Mouse (Mus musculus): ENCODE data around the gene Pes1. TPM values are rescaled to one million over a fixed set of nuclear protein-coding genes. Genes with fewer than 3 reads are reported as not detected.

The Pes1 gene
- 55.2 and 61.5 TPM in 2 replicates for polyA plus RNA-seq (2014; fragmentation: Nextera tagmentation; extraction: Ambion mirVana)

DNA sequence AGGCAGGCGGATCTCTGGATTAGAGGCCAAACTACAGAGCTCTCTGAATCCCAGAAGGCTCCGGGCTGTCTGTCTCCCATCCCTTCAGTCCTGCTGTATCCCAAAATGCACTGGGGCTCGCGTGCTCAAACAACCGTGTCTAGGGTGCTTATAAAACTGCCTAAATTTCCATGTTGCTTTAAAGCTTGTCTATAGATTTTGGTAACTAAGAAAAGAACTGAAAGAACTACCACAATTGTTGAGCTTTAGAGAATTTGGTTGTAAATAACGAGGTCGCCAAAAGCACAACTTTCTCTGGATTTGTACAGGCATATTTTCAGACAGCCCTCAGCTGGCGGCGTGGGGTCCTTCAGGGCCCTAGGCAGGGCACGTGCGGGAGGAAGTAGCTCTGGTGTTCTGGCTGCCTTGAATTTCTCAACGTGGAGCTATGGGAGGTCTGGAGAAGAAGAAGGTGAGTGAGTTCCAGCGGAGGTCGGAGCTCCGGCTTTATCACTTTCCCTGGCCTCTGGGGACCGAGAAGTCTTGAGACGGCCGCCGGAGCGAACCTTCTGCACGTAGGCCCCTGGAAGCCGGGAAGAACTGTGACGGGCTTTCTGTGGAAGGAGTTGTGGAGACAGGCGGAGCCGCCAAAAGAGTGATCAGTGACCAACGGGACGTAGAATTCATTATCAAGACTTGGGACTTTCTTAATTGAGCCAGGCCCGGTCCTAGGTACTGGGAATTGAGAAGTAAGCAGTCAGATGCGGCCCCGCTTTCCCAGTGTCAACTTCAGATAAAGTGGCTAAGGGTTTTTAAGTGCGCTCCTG is at the start of gene Pes1:
Gene Pes1 (plus strand): TSS at position 366 of the 806 bp plus-strand sequence.
- Histone ChIP-seq H3K9me3 (replicated peaks; ENCODE audit: control insufficient read depth, low read length) (no peaks in the 10 kb centered on the region), H3K4me2 (ENCODE audit: low read length) (peak within 1 kb of the TSS; percentile 85), H3K27ac (ENCODE audit: low read depth, low read length) (peak within 1 kb of the TSS; percentile 58; the same call in 1 of the 2 replicates), H3K27me3 (replicated peaks; ENCODE audit: control insufficient read depth, insufficient read depth, low read length) (no peaks in the 10 kb centered on the region), H3K36me3 (ENCODE audit: control insufficient read depth, insufficient read depth, low read length) (peaks cover 10% of the 10 kb centered on the region), H3K4me3 (ENCODE audit: low read depth, low read length) (peak within 1 kb of the TSS; percentile 87), H3K9ac (ENCODE audit: low read length) (peak within 1 kb of the TSS; percentile 81), H3K4me1 (ENCODE audit: control insufficient read depth, insufficient read depth, low read length) (peaks cover 7% of the 10 kb centered on the region; the same call in 1 of the 2 replicates)
- WGBS: under 1% methylated on average over 31 of the region's 31 CpGs
- peak; percentile 96 for DNase-seq (ENCODE audit: low spot score)
- ATAC-seq: peak; percentile 98

- under 1% methylated on average over 27 of the region's 28 CpGs for WGBS
- ATAC-seq: peak; percentile 66
- no peaks in the 10 kb centered on the region for H3K27me3 ChIP-seq (replicated peaks; ENCODE audit: control insufficient read depth, insufficient read depth, low read length)
Observed at GRCm38 (mm10) chr11:3914109-3914840, 49.5 kb upstream of the Pes1 start, which contains the start of gene Slc35e4. Gene Slc35e4, minus strand, starts transcription at chr11:3914664.

DNA sequence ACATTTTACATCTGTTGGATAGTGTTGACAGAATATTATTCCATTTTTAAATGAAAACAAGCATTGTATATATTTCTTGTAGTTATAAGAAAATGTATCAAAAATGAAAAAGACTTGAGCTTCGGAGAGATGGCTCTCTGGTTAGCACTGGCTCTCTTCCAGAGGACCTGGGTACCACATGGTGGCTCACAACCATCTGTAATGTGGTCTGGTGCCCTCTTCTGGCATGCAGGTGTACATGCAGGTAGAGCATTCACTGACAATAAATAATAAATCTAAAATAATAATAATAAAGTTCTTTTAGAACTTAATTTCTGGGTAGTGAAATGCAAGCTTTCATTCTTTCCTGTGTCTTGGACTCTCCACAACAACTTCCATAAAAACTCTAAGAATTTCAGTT is 45.0 kb upstream of the Pes1 start:
- WGBS: 48% methylated on average over 1 of the region's 1 CpGs

More at GRCm38 (mm10) chr11:3914109-3914840, 49.5 kb upstream of the Pes1 start, which contains the start of gene Slc35e4:
- H3K4me3 ChIP-seq (ENCODE audit: low read depth, low read length): peak within 1 kb of the TSS; percentile 59
- H3K27ac ChIP-seq (ENCODE audit: low read depth, low read length): peak within 1 kb of the TSS; percentile 0; the same call in 1 of the 2 replicates
- DNase-seq (ENCODE audit: low spot score): peak; percentile 87
- peak within 1 kb of the TSS; percentile 96 for H3K4me2 ChIP-seq (ENCODE audit: low read length)
- no peaks in the 10 kb centered on the region for H3K9me3 ChIP-seq (replicated peaks; ENCODE audit: control insufficient read depth, low read length)
- no peaks in the 10 kb centered on the region for H3K36me3 ChIP-seq (ENCODE audit: control insufficient read depth, insufficient read depth, low read length)
- peaks cover 15% of the 10 kb centered on the region for H3K4me1 ChIP-seq (ENCODE audit: control insufficient read depth, insufficient read depth, low read length)
- H3K9ac ChIP-seq (ENCODE audit: low read length): peak within 1 kb of the TSS; percentile 73

DNA sequence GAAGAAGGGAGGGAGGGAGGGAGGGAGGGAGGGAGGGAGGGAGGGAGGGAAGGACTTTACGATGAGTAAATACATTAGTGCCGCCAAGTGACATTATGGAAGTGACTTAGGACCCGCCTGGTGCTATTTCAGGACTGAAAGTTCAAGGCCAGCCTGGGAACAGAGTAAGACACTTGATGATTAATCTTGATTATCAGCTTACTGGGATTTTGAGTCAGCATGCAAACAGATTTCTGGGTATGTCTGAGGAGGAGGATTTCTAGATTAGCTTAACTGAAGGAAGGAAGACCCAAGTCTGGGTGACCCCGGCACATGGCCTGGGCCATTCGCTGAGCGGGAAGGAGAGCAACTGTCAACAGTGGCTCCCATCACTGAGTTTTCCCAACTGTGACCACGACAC is 43.3 kb upstream of the Pes1 start:
- Histone ChIP-seq H3K9ac (ENCODE audit: low read length) (no peak overlapping the region), H3K4me1 (ENCODE audit: control insufficient read depth, insufficient read depth, low read length) (no peaks in the 10 kb centered on the region), H3K27me3 (replicated peaks; ENCODE audit: control insufficient read depth, insufficient read depth, low read length) (no peaks in the 10 kb centered on the region), H3K27ac (ENCODE audit: low read depth, low read length) (no peak overlapping the region), H3K36me3 (ENCODE audit: control insufficient read depth, insufficient read depth, low read length) (no peaks in the 10 kb centered on the region), H3K4me2 (ENCODE audit: low read length) (no peak overlapping the region), H3K9me3 (replicated peaks; ENCODE audit: control insufficient read depth, low read length) (no peaks in the 10 kb centered on the region), H3K4me3 (ENCODE audit: low read depth, low read length) (no peak overlapping the region)
- 95% methylated on average over 7 of the region's 7 CpGs for WGBS
- DNase-seq (ENCODE audit: low spot score) (no peak), ATAC-seq (no peak)

More for the DNA sequence above, 45.0 kb upstream of the Pes1 start:
- DNase-seq (ENCODE audit: low spot score): peak; percentile 51
- ATAC-seq: no peak
- Histone ChIP-seq H3K4me3 (ENCODE audit: low read depth, low read length) (no peak overlapping the region), H3K27ac (ENCODE audit: low read depth, low read length) (no peak overlapping the region), H3K4me2 (ENCODE audit: low read length) (no peak overlapping the region), H3K27me3 (replicated peaks; ENCODE audit: control insufficient read depth, insufficient read depth, low read length) (no peaks in the 10 kb centered on the region), H3K9me3 (replicated peaks; ENCODE audit: control insufficient read depth, low read length) (no peaks in the 10 kb centered on the region), H3K9ac (ENCODE audit: low read length) (no peak overlapping the region), H3K36me3 (ENCODE audit: control insufficient read depth, insufficient read depth, low read length) (no peaks in the 10 kb centered on the region), H3K4me1 (ENCODE audit: control insufficient read depth, insufficient read depth, low read length) (no peaks in the 10 kb centered on the region)

DNA sequence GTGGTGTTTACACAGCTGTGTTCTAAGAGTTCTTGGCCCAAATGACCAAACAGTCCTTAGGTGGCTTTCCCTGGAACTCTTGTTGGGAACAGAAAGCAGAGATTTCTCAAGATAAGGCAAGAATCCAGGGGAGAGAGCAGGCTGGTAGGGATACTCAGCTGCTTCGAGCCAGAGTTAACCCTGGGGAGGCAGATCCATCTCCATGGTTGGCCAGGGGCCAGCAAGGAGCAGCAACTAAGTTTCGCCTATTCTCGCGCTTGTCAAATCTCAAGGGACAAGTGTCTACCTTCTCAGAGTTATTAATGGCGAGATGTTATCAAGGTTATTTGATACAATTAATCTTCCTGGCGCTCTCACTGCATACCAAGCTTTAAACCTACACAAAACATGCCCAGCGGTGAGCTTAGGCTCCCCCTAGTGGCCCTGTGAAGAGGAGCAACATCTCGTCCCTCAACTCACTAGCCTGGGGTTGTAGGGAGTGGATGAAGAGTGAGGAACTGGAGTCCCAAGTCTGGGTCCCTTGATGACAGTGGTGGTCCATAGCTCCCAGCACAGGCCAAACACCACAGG is 42.4 kb upstream of the Pes1 start:
- Histone ChIP-seq H3K9me3 (replicated peaks; ENCODE audit: control insufficient read depth, low read length) (no peaks in the 10 kb centered on the region), H3K27ac (ENCODE audit: low read depth, low read length) (no peak overlapping the region), H3K36me3 (ENCODE audit: control insufficient read depth, insufficient read depth, low read length) (no peaks in the 10 kb centered on the region), H3K27me3 (replicated peaks; ENCODE audit: control insufficient read depth, insufficient read depth, low read length) (no peaks in the 10 kb centered on the region), H3K4me3 (ENCODE audit: low read depth, low read length) (no peak overlapping the region), H3K4me1 (ENCODE audit: control insufficient read depth, insufficient read depth, low read length) (no peaks in the 10 kb centered on the region), H3K9ac (ENCODE audit: low read length) (no peak overlapping the region), H3K4me2 (ENCODE audit: low read length) (no peak overlapping the region)
- DNase-seq (ENCODE audit: low spot score) (peak; percentile 79), ATAC-seq (peak; percentile 26; the same call in 1 of the 2 replicates)
- 32% methylated on average over 8 of the region's 8 CpGs for WGBS

DNA sequence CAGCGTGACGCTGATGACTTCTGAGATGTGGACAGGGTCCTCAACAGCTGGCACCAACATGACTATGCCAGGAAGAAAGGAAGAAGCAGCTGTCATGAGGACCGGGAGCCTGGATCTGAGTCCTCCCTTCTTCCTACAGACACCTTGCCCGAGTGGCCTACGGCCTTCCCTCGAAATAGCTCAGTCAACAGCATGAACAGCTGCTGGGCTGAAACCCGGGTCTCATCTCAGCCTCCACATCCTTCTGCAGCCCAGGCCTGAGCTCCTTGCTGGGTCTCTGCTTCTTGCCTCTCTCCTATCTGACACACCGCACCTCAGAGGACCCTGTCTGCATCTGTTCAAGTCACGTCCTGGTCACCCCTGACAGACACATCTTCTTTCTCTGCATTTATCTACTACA is 41.7 kb upstream of the Pes1 start:
- no peak overlapping the region for H3K4me3 ChIP-seq (ENCODE audit: low read depth, low read length)
- H3K36me3 ChIP-seq (ENCODE audit: control insufficient read depth, insufficient read depth, low read length): no peaks in the 10 kb centered on the region
- H3K4me1 ChIP-seq (ENCODE audit: control insufficient read depth, insufficient read depth, low read length): no peaks in the 10 kb centered on the region
- H3K27me3 ChIP-seq (replicated peaks; ENCODE audit: control insufficient read depth, insufficient read depth, low read length): no peaks in the 10 kb centered on the region
- no peak overlapping the region for H3K9ac ChIP-seq (ENCODE audit: low read length)
- WGBS: 93% methylated on average over 9 of the region's 9 CpGs
- no peak overlapping the region for H3K27ac ChIP-seq (ENCODE audit: low read depth, low read length)
- H3K4me2 ChIP-seq (ENCODE audit: low read length): no peak overlapping the region
- ATAC-seq: no peak
- DNase-seq (ENCODE audit: low spot score): no peak
- no peaks in the 10 kb centered on the region for H3K9me3 ChIP-seq (replicated peaks; ENCODE audit: control insufficient read depth, low read length)

GRCm38 (mm10) chr11:3922731-3923130 is 41.0 kb upstream of the Pes1 start:
- no peaks in the 10 kb centered on the region for H3K4me1 ChIP-seq (ENCODE audit: control insufficient read depth, insufficient read depth, low read length)
- no peak overlapping the region for H3K27ac ChIP-seq (ENCODE audit: low read depth, low read length)
- DNase-seq (ENCODE audit: low spot score): no peak
- no peaks in the 10 kb centered on the region for H3K27me3 ChIP-seq (replicated peaks; ENCODE audit: control insufficient read depth, insufficient read depth, low read length)
- H3K4me3 ChIP-seq (ENCODE audit: low read depth, low read length): no peak overlapping the region
- no peak overlapping the region for H3K9ac ChIP-seq (ENCODE audit: low read length)
- ATAC-seq: no peak
- no peaks in the 10 kb centered on the region for H3K9me3 ChIP-seq (replicated peaks; ENCODE audit: control insufficient read depth, low read length)
- H3K36me3 ChIP-seq (ENCODE audit: control insufficient read depth, insufficient read depth, low read length): no peaks in the 10 kb centered on the region
- no peak overlapping the region for H3K4me2 ChIP-seq (ENCODE audit: low read length)
- 96% methylated on average over 6 of the region's 6 CpGs for WGBS

GRCm38 (mm10) chr11:3925916-3926315 is 37.9 kb upstream of the Pes1 start:
- no peaks in the 10 kb centered on the region for H3K9me3 ChIP-seq (replicated peaks; ENCODE audit: control insufficient read depth, low read length)
- no peaks in the 10 kb centered on the region for H3K27me3 ChIP-seq (replicated peaks; ENCODE audit: control insufficient read depth, insufficient read depth, low read length)
- no peaks in the 10 kb centered on the region for H3K36me3 ChIP-seq (ENCODE audit: control insufficient read depth, insufficient read depth, low read length)
- WGBS: 90% methylated on average over 10 of the region's 10 CpGs
- H3K4me1 ChIP-seq (ENCODE audit: control insufficient read depth, insufficient read depth, low read length): 0 out of 2 replicates have a peak, but pooled peaks cover under 1% of the 10 kb centered on the region
- H3K9ac ChIP-seq (ENCODE audit: low read length): no peak overlapping the region
- ATAC-seq (no peak), DNase-seq (ENCODE audit: low spot score) (no peak)
- H3K27ac ChIP-seq (ENCODE audit: low read depth, low read length): no peak overlapping the region
- no peak overlapping the region for H3K4me3 ChIP-seq (ENCODE audit: low read depth, low read length)
- no peak overlapping the region for H3K4me2 ChIP-seq (ENCODE audit: low read length)
